Mouse (Mus musculus) heart, embryonic 11.5 days (tissue): Measurements from ENCODE around the gene Dtnb. TPM values are rescaled to one million over a fixed set of nuclear protein-coding genes. Genes with fewer than 3 reads are reported as not detected.

ENCODE experiments used
- ATAC-seq: fragments of 200-750 bp; cut with Nextera tagmentation; replicated peaks from 2 replicates; pipeline ENCODE4 v1.8.0; 2017; ENCODE audit warnings: moderate library complexity; ENCODE audit not compliant: insufficient number of reproducible peaks, low FRiP score, low TSS enrichment
- H3K27ac ChIP-seq: fragments of 300-500 bp; sonication (generic); 2 replicates; pipeline ENCODE4 v1.5.1; 2014; ENCODE audit warnings: mild to moderate bottlenecking, low read depth, low read length
- H3K27me3 ChIP-seq: fragments of 300-500 bp; sonication (generic); 2 replicates; pipeline ENCODE4 v1.6.1; 2014; ENCODE audit warnings: mild to moderate bottlenecking, low read length, mixed read lengths; ENCODE audit not compliant: control insufficient read depth, insufficient read depth
- H3K36me3 ChIP-seq: fragments of 300-500 bp; sonication (generic); 2 replicates; pipeline ENCODE4 v1.6.1; 2014; ENCODE audit warnings: mild to moderate bottlenecking, low read length, moderate library complexity, mixed read lengths; ENCODE audit not compliant: control insufficient read depth, insufficient read depth
- H3K4me1 ChIP-seq: fragments of 300-500 bp; sonication (generic); 2 replicates; pipeline ENCODE4 v1.6.1; 2014; ENCODE audit warnings: low read length; ENCODE audit not compliant: control insufficient read depth, insufficient read depth
- H3K4me2 ChIP-seq: fragments of 300-500 bp; sonication (generic); 2 replicates; pipeline ENCODE4 v1.6.1; 2014; ENCODE audit warnings: mild to moderate bottlenecking, moderate library complexity
- H3K4me3 ChIP-seq: fragments of 300-500 bp; sonication (generic); 2 replicates; pipeline ENCODE4 v1.5.1; 2014; ENCODE audit warnings: low read depth, low read length
- H3K9ac ChIP-seq: fragments of 300-500 bp; sonication (generic); 2 replicates; pipeline ENCODE4 v1.6.1; 2014; ENCODE audit warnings: mild to moderate bottlenecking, low read depth, low read length, moderate library complexity
- H3K9me3 ChIP-seq: fragments of 300-500 bp; sonication (generic); replicated peaks from 2 replicates; pipeline ENCODE4 v1.6.1; 2016; ENCODE audit warnings: low read length; ENCODE audit not compliant: control insufficient read depth
- WGBS: fragments of 180-500 bp; shearing (Covaris S2); extraction: QIAGEN DNeasy Blood & Tissue Kit; methylation state at CpG from one replicate; pipeline ENCODE4 v1.1.7; 2014; ENCODE audit not compliant: insufficient replicate concordance; 5-methylcytosine and 5-hydroxymethylcytosine counted together
- polyA plus RNA-seq: library from polyadenylated mRNA; unstranded; fragments of >200 nt; fragmentation: Nextera tagmentation; extraction: Ambion mirVana; gene quantifications from 2 replicates; pipeline ENCODE4 v1.2.1, GENCODE M21; 2014

Dtnb gene
- polyA plus RNA-seq, 1 experiment from 2014 or later: 26.7 TPM

DNA sequence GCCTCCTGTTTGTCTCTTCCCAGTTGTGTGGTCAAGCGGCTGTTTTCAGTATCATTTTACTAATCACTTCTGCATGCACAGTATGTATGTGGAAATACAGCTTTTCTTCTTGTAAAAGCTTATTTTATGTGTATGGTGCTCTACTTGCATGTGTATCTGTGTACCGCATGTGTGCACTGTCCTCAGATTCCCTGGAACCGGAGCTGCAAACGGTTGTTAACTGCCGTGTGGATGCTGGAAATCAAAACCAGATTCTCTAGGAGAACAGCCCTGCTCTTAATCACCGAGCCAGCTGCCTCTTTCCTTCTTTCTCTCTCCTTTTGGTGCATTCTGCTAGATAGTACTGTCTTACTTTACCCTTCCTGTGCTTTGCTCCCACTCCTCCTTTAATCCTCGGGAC, 39.7 kb downstream of the Dtnb start:
- Histone ChIP-seq H3K4me1 (no peaks in the 10 kb centered on the region), H3K27ac (no peak overlapping the region), H3K4me3 (no peak overlapping the region), H3K27me3 (no peaks in the 10 kb centered on the region), H3K4me2 (no peak overlapping the region), H3K36me3 (no peaks in the 10 kb centered on the region), H3K9ac (no peak overlapping the region), H3K9me3 (no peaks in the 10 kb centered on the region)
- no peak for ATAC-seq
- whole genome bisulfite sequencing: 68% methylated on average over 7 of the region's 7 CpGs

DNA sequence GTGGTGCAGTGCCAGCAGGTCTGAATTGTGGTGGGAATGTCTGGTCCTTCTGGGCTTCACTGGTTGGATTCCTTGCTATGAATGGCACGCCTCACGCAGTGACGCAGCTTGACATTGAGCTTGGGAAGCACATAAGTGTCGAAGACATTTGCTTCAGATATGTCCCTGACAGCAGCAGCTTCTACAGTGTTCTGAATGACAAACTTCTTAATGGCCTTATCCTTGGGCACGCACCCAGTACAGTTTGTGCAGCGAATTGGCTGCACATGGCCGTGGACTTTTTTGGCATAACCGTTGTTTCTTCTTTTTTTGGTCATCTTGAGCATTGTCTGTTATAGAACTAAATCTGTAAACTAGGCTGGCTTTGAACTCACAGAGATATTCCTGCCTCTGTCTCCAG, 42.9 kb downstream of the Dtnb start:
- H3K4me1 ChIP-seq: no peaks in the 10 kb centered on the region
- no peaks in the 10 kb centered on the region for H3K9me3 ChIP-seq
- no peak overlapping the region for H3K27ac ChIP-seq
- no peak overlapping the region for H3K9ac ChIP-seq
- no peak overlapping the region for H3K4me2 ChIP-seq
- H3K27me3 ChIP-seq: no peaks in the 10 kb centered on the region
- WGBS: 86% methylated on average over 8 of the region's 8 CpGs
- ATAC-seq: no peak
- H3K36me3 ChIP-seq: no peaks in the 10 kb centered on the region
- H3K4me3 ChIP-seq: no peak overlapping the region

DNA sequence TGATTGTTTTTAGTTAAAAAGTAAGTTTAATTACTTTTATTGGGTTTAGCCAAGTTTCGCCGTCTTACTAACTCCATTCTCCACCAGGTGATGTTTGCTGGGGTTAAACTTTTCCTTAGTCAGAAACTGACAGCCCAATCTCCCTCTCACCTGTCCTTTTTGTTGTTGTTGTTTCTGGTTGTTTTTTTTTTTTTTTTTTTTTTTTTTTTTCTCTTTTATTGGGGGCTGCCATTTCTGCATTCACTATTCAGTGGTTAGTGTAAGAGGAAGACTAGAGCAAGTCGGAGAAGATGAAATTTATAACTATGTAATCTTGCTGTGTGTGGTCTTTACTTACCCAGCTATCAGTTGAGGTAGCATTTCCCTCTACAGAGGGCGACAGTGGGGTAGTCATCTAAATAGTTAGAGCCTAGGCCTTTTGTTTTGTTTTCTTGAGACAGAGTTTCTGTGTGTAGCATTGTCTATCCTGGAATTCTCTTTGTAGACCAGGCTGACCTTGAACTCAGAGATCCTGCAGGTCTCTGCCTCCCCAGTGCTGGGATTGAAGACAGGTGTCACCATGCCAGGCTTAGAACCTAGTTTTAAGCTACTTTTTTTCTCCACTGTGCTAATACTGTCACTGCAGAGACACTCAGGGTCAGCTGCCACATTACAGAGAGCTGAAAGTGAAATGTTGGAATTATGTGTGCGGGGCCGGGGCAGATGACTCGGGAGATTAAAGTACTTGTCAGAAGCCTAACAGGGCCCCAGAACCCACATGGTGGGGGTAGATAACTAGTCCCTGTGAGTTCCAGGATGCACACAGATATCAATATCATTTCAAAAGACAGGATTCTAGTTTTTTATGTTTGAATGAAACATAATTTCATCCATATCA, 46.2 kb downstream of the Dtnb start:
- Histone ChIP-seq H3K27ac (no peak overlapping the region), H3K27me3 (no peaks in the 10 kb centered on the region), H3K4me2 (no peak overlapping the region), H3K4me3 (no peak overlapping the region), H3K36me3 (no peaks in the 10 kb centered on the region), H3K9me3 (no peaks in the 10 kb centered on the region), H3K4me1 (no peaks in the 10 kb centered on the region), H3K9ac (no peak overlapping the region)
- 87% methylated on average over 7 of the region's 7 CpGs for WGBS
- ATAC-seq: no peak; the same call in 1 of the 2 replicates

DNA sequence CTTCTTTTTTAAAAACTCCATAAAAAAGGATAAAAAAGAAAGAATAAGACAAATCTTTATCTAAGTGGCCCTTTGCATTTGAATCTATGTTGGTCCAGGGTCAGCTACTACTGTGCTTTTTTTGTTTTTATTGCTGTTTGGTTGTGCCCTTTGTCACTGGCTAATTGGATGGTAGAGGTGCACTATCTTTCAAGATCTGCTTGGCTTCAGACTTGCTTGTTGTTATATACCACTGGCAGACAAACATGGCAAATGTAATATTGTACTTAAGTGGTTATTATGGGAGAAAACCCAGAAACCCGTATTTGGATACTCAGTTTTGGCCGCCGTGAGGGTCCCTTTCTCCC, 46.8 kb downstream of the Dtnb start:
- no peak overlapping the region for H3K9ac ChIP-seq
- no peaks in the 10 kb centered on the region for H3K9me3 ChIP-seq
- H3K27ac ChIP-seq: no peak overlapping the region
- H3K4me3 ChIP-seq: no peak overlapping the region
- 93% methylated on average over 3 of the region's 3 CpGs for WGBS
- no peaks in the 10 kb centered on the region for H3K27me3 ChIP-seq
- H3K4me1 ChIP-seq: no peaks in the 10 kb centered on the region
- H3K4me2 ChIP-seq: no peak overlapping the region
- H3K36me3 ChIP-seq: no peaks in the 10 kb centered on the region
- no peak for ATAC-seq

DNA sequence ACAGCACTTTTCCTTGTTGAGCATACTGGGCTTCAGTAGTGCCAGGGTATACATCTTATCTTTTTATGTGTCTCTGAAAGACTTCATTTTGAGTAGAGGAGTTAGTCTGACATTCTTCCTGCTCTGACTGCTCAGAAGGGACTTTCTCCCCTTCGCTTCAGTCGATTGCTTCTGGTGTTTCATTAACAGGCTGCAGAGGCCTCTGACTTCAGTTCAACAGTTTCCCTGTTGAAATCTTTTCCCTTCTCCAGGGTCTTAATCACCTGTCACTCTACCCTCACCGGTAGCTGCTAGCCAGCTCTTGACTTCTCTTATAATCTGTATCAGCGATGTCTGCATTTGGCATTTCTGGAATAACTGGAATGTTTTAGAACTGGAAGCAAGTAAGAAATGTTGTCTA, 54.7 kb downstream of the Dtnb start:
- H3K9me3 ChIP-seq: no peaks in the 10 kb centered on the region
- 40% methylated on average over 4 of the region's 4 CpGs for WGBS
- no peak for ATAC-seq
- H3K27ac ChIP-seq: no peak overlapping the region
- H3K9ac ChIP-seq: no peak overlapping the region
- H3K27me3 ChIP-seq: no peaks in the 10 kb centered on the region
- H3K4me1 ChIP-seq: 0 out of 2 replicates have a peak, but pooled peaks cover 3% of the 10 kb centered on the region
- H3K4me2 ChIP-seq: no peak overlapping the region
- no peak overlapping the region for H3K4me3 ChIP-seq
- H3K36me3 ChIP-seq: no peaks in the 10 kb centered on the region

DNA sequence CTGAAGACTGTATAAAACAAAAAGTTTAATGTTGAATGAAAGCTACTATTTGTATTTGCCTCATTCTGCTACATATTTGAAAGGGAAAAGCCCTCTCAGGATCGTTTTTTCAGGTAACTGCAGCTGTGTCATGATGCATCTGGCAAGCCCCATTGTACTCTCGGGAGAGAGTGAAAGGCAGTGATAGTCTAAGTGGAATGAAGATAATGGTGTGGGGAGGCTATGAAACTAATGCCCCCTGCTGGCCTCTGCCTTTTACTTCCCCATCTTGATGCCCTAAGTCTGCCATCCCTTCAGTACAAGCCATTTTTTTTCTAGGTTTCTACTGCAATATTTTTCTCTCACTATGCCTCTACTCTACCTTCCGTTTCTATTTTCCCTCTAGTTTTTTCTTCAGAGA, 69.8 kb downstream of the Dtnb start:
- Histone ChIP-seq H3K4me3 (no peak overlapping the region), H3K9ac (no peak overlapping the region), H3K4me1 (no peaks in the 10 kb centered on the region), H3K27ac (no peak overlapping the region), H3K36me3 (no peaks in the 10 kb centered on the region), H3K27me3 (no peaks in the 10 kb centered on the region), H3K4me2 (no peak overlapping the region), H3K9me3 (no peaks in the 10 kb centered on the region)
- WGBS: 28% methylated on average over 3 of the region's 3 CpGs
- ATAC-seq: no peak

DNA sequence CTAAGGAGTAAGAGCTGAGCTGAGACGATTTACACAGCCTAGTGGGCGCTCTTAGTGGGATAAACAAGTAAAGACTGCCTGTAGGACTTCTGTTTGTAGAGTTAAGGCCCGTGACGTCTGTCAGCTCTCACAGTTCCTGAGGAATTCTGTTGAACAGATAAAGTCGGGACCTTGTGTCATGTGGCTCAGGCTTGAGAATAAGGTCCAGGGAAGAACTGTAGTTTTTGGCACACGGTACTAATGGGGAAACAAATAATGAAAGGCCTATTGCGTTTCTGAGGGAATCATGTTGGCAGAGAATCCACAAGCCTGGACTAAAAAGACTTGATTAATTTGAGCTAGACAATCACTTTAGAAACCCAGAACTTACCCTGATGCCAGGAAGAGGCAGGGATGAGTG, 84.6 kb downstream of the Dtnb start:
- no peak overlapping the region for H3K9ac ChIP-seq
- H3K36me3 ChIP-seq: no peaks in the 10 kb centered on the region
- no peak overlapping the region for H3K27ac ChIP-seq
- H3K4me2 ChIP-seq: no peak overlapping the region
- no peaks in the 10 kb centered on the region for H3K9me3 ChIP-seq
- no peak overlapping the region for H3K4me3 ChIP-seq
- peaks cover 9% of the 10 kb centered on the region; the same call in 1 of the 2 replicates for H3K4me1 ChIP-seq
- ATAC-seq: no peak
- H3K27me3 ChIP-seq: no peaks in the 10 kb centered on the region
- 46% methylated on average over 7 of the region's 7 CpGs for WGBS

DNA sequence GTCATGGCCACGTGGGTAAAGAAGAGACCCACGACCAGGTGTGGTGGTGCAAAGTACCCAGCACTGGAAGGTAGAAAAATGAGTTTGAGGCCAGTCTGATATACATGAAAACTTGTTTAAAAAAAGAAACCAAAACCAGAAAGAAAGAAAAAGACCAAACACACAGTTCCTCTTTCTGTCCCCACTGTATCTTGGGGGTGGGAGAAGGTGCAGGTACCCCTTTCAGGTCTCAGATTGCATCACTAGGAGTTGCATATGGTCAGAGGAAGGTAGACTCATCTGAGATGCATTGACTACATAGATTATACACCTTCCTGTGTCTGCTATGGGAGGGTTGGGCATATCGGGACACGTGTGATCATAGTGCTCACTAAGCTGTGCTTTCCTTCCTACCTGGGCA, 85.1 kb downstream of the Dtnb start:
- WGBS: 88% methylated on average over 4 of the region's 4 CpGs
- Histone ChIP-seq H3K27me3 (no peaks in the 10 kb centered on the region), H3K36me3 (no peaks in the 10 kb centered on the region), H3K9me3 (no peaks in the 10 kb centered on the region), H3K9ac (no peak overlapping the region), H3K4me2 (no peak overlapping the region), H3K4me3 (no peak overlapping the region), H3K27ac (no peak overlapping the region), H3K4me1 (peaks cover 9% of the 10 kb centered on the region; the same call in 1 of the 2 replicates)
- ATAC-seq: no peak

DNA sequence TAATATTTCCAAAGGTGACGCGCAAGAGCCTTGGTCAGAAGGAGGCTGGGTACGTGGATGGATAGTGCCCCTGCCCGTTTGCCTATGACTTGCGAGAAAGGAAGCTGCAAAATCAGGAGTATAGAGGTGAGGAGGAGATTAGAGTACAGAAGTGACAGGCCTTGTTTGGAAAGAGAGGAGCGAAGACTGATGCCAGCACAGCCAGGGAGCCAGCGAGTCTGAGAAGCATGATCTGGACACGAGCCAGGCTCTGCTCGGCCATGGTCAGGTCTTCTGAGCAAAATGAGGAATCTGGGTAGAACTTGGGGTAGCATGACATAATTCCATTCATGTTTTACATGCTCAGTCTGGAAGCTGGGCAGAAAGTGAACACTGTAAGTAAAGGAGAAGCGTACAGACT, 85.6 kb downstream of the Dtnb start:
- H3K36me3 ChIP-seq: no peaks in the 10 kb centered on the region
- ATAC-seq: no peak
- H3K4me1 ChIP-seq: peaks cover 9% of the 10 kb centered on the region; the same call in 1 of the 2 replicates
- H3K4me2 ChIP-seq: no peak overlapping the region
- no peak overlapping the region for H3K27ac ChIP-seq
- WGBS: 71% methylated on average over 10 of the region's 10 CpGs
- H3K9me3 ChIP-seq: no peaks in the 10 kb centered on the region
- H3K4me3 ChIP-seq: no peak overlapping the region
- H3K27me3 ChIP-seq: no peaks in the 10 kb centered on the region
- H3K9ac ChIP-seq: no peak overlapping the region
